Mouse (Mus musculus) liver, embryonic 12.5 days (tissue): ENCODE measurements around the gene Naaladl1. TPM values are rescaled to one million over a fixed set of nuclear protein-coding genes. Genes with fewer than 3 reads are reported as not detected.

ENCODE experiments used
- ATAC-seq: fragments of 200-750 bp; cut with Nextera tagmentation; 2 replicates; pipeline ENCODE4 v1.8.0; 2017; ENCODE audit warnings: moderate number of reproducible peaks, mild to moderate bottlenecking, moderate library complexity
- H3K27ac ChIP-seq: fragments of 300-500 bp; sonication (generic); 2 replicates; pipeline ENCODE4 v1.5.1; 2016; ENCODE audit warnings: mild to moderate bottlenecking
- H3K27me3 ChIP-seq: fragments of 300-500 bp; sonication (generic); replicated peaks from 2 replicates; pipeline ENCODE4 v1.6.1; 2016; ENCODE audit warnings: mild to moderate bottlenecking, moderate library complexity
- H3K36me3 ChIP-seq: fragments of 300-500 bp; sonication (generic); 2 replicates; pipeline ENCODE4 v1.6.1; 2016; ENCODE audit warnings: mild to moderate bottlenecking, moderate library complexity
- H3K4me1 ChIP-seq: fragments of 300-500 bp; sonication (generic); 2 replicates; pipeline ENCODE4 v1.6.1; 2016
- H3K4me2 ChIP-seq: fragments of 300-500 bp; sonication (generic); 2 replicates; pipeline ENCODE4 v1.6.1; 2016; ENCODE audit warnings: mild to moderate bottlenecking, moderate library complexity
- H3K4me3 ChIP-seq: fragments of 300-500 bp; sonication (generic); 2 replicates; pipeline ENCODE4 v1.5.1; 2016; ENCODE audit warnings: mild to moderate bottlenecking, moderate library complexity
- H3K9ac ChIP-seq: fragments of 300-500 bp; sonication (generic); 2 replicates; pipeline ENCODE4 v1.6.1; 2016; ENCODE audit warnings: mild to moderate bottlenecking, moderate library complexity
- H3K9me3 ChIP-seq: fragments of 300-500 bp; sonication (generic); replicated peaks from 2 replicates; pipeline ENCODE4 v1.6.1; 2016; ENCODE audit warnings: mild to moderate bottlenecking, moderate library complexity
- WGBS: fragments of 180-500 bp; shearing (Covaris S2); methylation state at CpG from one replicate; pipeline ENCODE4 v1.1.7; 2016; ENCODE audit not compliant: insufficient replicate concordance; 5-methylcytosine and 5-hydroxymethylcytosine counted together
- polyA plus RNA-seq: library from polyadenylated mRNA; unstranded; fragments of >200 nt; fragmentation: Nextera tagmentation; extraction: Ambion mirVana; gene quantifications from 2 replicates; pipeline ENCODE4 v1.2.1, GENCODE M21; 2016

Naaladl1 gene
- polyA plus RNA-seq, 1 experiment from 2014 or later, result 2.8 TPM

DNA sequence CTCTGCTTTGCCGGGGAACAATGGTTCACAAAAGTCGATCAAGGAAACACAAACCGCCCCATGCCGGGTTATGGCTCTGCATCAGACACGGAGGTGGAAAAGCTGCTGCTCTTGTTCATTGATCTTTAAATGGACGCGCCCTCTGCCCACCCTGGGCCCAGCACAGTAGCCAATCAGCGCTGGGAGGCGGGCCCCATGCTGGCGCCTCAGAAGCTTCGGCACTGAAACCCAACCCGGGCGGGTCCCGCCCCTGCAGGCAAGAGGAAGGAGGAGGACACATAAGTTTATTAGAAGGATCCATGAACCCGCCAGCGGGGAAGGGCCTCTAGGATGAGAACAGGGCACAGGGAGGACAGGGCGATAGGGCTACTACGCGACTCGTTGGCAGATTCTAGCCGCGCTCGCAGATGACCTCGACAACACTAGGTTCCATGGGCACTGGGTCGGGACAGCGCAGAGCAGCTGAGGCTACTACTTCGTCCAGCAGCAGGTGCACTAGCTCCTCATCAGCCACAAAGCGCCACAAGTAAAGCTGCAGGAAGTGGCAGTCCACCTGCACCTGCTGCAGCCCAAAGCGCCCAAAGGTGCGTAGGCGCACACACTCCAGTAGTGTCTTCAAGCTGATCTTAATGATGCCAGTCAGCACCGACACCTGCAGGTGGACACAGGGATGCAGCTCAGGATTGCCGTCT lies 37.7 kb upstream of the Naaladl1 start, which contains the start of gene Tm7sf2:
Gene Tm7sf2 (minus strand): TSS at position 650 of the 692 bp plus-strand sequence.
- H3K27me3 ChIP-seq, result no peaks in the 10 kb centered on the region
- peak within 1 kb of the TSS; percentile 77 for H3K27ac ChIP-seq
- 14% methylated on average over 33 of the region's 33 CpGs for WGBS
- H3K4me3 ChIP-seq, result peak within 1 kb of the TSS; percentile 60
- ATAC-seq, result peak; percentile 91
- H3K36me3 ChIP-seq, result peaks cover 46% of the 10 kb centered on the region
- H3K4me1 ChIP-seq, result peaks cover 42% of the 10 kb centered on the region
- peak within 1 kb of the TSS; percentile 95 for H3K4me2 ChIP-seq
- no peaks in the 10 kb centered on the region for H3K9me3 ChIP-seq
- peak within 1 kb of the TSS; percentile 70 for H3K9ac ChIP-seq

DNA sequence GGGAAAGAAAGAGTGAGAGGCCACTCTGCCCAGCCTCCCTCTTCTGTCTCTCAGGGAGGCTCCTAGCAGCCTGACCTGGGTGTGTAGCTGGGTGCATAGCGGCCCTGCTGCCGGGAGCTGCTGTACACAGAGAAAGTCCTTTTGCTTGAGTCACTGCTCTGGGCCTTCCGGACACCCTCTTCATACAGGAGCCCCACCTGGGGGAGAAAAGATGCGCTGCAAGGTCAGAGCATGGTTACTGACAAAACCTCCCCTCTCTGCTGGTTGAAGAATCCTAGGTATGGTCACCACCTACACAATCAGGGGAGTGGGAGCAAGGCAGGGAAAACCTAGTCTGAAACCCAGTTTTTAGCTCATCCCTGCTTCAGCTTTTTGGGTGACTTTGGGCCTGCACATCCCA lies 36.6 kb upstream of the Naaladl1 start:
- Histone ChIP-seq H3K36me3 (peaks cover 49% of the 10 kb centered on the region), H3K9ac (no peak overlapping the region), H3K4me3 (no peak overlapping the region), H3K4me2 (no peak overlapping the region), H3K27ac (0 out of 2 replicates have a peak overlapping the region, but pooled peaks have one; percentile 4), H3K9me3 (no peaks in the 10 kb centered on the region), H3K4me1 (peaks cover 32% of the 10 kb centered on the region), H3K27me3 (no peaks in the 10 kb centered on the region)
- ATAC-seq, result no peak
- WGBS, result 79% methylated on average over 4 of the region's 4 CpGs

DNA sequence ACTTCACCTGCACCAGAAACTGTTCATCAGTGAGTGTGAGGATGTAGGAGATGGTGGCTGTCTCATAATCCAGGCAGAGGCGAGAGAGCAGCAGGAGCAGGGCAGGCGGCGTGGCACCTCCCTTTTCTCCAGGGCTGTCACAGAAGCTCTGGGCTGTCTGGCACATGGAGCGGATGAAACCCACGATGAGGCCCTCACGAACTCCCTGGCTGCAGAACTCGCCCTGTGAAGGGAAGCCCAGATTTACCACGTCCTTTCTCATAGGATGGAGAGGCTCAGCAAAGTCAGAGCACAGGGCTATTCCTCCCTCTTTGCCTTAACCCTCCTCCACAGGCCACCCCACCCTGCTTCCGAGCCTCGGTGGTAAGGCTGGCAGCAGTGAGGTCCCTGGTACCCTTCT lies 35.7 kb upstream of the Naaladl1 start:
- no peak for ATAC-seq
- H3K36me3 ChIP-seq, result peaks cover 57% of the 10 kb centered on the region
- H3K27ac ChIP-seq, result no peak overlapping the region
- no peak overlapping the region for H3K4me3 ChIP-seq
- WGBS, result 85% methylated on average over 10 of the region's 10 CpGs
- peaks cover 32% of the 10 kb centered on the region for H3K4me1 ChIP-seq
- no peaks in the 10 kb centered on the region for H3K9me3 ChIP-seq
- H3K4me2 ChIP-seq, result no peak overlapping the region
- no peaks in the 10 kb centered on the region for H3K27me3 ChIP-seq
- no peak overlapping the region for H3K9ac ChIP-seq

DNA sequence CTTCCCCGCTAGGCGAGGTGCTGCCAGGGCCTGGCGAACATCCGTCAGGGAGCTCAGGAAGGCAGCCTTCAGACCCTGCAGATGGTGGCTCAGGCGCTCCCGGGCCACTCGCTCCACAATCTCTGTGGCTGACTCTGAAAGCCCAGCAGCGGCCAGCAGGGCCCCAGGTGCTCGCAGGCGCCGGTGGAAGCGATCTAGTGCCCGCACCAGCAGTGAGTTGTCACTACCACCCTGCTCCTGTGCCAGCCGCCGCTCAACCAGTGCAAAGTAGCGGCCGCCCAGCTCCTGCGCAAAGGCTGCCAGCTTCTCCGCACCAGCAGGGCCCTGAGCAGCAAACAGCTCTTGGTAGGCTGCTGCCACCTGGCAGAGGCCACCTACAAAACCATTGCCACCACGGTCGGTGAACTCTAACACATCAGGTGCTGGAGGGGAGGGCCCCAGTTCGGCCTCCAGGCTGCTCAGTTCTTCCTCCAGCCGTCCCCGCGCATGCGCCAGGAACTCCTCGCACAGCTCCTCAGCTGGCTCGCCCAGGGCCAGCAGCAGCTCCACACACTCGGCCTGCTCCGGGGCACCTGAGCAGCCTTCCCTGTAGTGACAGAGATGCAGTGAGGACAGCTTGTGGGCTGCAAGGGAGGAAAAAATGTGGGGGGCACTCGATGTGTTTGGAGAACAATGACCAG lies 34.9 kb upstream of the Naaladl1 start:
- peaks cover 38% of the 10 kb centered on the region for H3K4me1 ChIP-seq
- no peak overlapping the region for H3K27ac ChIP-seq
- H3K27me3 ChIP-seq, result no peaks in the 10 kb centered on the region
- H3K9ac ChIP-seq, result no peak overlapping the region
- no peak for ATAC-seq
- WGBS, result 86% methylated on average over 31 of the region's 31 CpGs
- H3K36me3 ChIP-seq, result peaks cover 64% of the 10 kb centered on the region
- no peak overlapping the region for H3K4me2 ChIP-seq
- no peak overlapping the region for H3K4me3 ChIP-seq
- no peaks in the 10 kb centered on the region for H3K9me3 ChIP-seq

- Histone ChIP-seq H3K4me2 (no peak overlapping the region), H3K4me3 (no peak overlapping the region), H3K27me3 (no peaks in the 10 kb centered on the region), H3K4me1 (peaks cover 38% of the 10 kb centered on the region), H3K9me3 (no peaks in the 10 kb centered on the region), H3K9ac (no peak overlapping the region), H3K27ac (no peak overlapping the region), H3K36me3 (peaks cover 64% of the 10 kb centered on the region)
- ATAC-seq, result no peak
- 86% methylated on average over 19 of the region's 19 CpGs for WGBS
Observed at GRCm38 (mm10) chr19:6071261-6071660, 34.3 kb upstream of the Naaladl1 start.

- Histone ChIP-seq H3K9ac (no peak overlapping the region), H3K36me3 (peaks cover 57% of the 10 kb centered on the region), H3K4me2 (no peak overlapping the region), H3K27me3 (no peaks in the 10 kb centered on the region), H3K9me3 (no peaks in the 10 kb centered on the region), H3K27ac (no peak overlapping the region), H3K4me3 (no peak overlapping the region), H3K4me1 (peaks cover 31% of the 10 kb centered on the region)
- WGBS, result 87% methylated on average over 5 of the region's 5 CpGs
- no peak for ATAC-seq
Observed at GRCm38 (mm10) chr19:6073889-6074288, 31.7 kb upstream of the Naaladl1 start.

DNA sequence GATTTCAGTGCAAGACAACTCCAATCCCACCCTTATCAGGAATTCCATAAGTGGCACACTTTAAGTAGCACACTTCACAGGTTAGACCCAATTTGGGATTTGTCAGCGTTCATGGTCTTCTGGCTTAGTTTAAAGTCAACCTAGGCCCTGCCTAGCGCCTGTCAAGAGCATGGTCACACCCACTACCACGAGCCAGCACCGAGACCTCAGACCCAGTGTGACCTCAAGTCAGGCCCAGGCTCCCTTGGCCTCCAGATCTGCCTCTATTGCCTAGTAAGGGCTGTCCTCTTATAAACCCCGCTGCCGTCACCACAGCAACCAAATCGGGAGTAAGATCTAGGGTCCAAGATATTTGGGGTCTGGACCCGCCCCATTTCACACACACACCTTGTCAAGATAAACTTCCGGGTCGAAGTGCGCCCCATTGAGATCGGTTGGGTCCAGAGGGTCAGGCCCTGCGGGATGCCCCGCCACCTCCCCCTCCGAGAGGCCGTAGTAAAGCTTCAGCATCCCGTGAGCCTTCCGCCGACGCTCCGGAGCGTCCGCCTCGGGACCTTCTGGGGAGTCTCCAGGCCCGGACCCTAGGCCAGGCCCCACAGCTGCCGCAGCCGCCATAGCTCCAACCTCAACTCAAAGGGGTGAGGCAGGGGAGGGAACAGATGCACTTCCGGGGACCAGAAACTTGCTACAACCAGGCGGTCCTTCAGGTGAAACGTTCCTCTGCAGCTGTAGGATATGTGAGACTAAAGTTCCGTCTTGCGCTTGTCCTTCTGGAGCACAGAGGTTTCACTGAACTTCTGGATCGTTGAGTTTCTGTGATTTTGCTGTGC lies 28.8 kb upstream of the Naaladl1 start, which contains the start of gene Vps51:
Gene Vps51 (minus strand): TSS at position 668 of the 830 bp plus-strand sequence.
- H3K4me1 ChIP-seq, result peaks cover 28% of the 10 kb centered on the region
- H3K27ac ChIP-seq, result peak within 1 kb of the TSS; percentile 80
- peak within 1 kb of the TSS; percentile 80 for H3K4me3 ChIP-seq
- peak within 1 kb of the TSS; percentile 72 for H3K9ac ChIP-seq
- peak; percentile 86 for ATAC-seq
- WGBS, result 1% methylated on average over 33 of the region's 33 CpGs
- H3K27me3 ChIP-seq, result no peaks in the 10 kb centered on the region
- H3K4me2 ChIP-seq, result peak within 1 kb of the TSS; percentile 83
- peaks cover 50% of the 10 kb centered on the region for H3K36me3 ChIP-seq
- H3K9me3 ChIP-seq, result no peaks in the 10 kb centered on the region

DNA sequence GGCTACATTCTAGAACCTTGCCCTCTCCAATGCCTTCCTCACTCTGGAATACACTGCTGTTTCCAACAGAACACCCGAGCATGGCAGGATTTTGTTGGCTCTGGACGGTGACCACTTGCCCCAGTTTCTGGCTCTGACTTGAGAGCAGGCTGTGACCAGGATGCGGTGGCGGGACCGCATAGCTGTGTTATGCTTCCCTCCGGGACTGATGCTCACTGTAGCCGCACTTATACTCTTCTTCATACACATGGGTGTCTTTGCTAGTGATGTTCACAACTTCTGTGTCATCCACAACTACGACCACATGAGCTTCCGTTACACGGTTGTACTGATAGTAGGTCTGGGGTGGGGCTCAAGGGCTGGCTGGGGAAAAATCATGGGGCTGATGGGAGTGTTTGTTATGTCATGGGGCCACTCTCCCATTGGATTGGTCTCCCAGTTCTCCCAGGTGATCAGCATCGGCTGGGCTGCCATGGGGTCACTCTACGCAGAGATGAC lies 25.6 kb upstream of the Naaladl1 start, which contains the start of gene Tmem262:
Gene Tmem262 (plus strand): TSS at position 51 of the 498 bp plus-strand sequence.
- Histone ChIP-seq H3K9me3 (no peaks in the 10 kb centered on the region), H3K4me2 (no peak within 1 kb of the TSS), H3K4me1 (peaks cover 45% of the 10 kb centered on the region), H3K36me3 (peaks cover 42% of the 10 kb centered on the region), H3K27me3 (no peaks in the 10 kb centered on the region), H3K9ac (no peak within 1 kb of the TSS), H3K27ac (no peak within 1 kb of the TSS), H3K4me3 (no peak within 1 kb of the TSS)
- ATAC-seq, result no peak
- WGBS, result 80% methylated on average over 12 of the region's 12 CpGs

DNA sequence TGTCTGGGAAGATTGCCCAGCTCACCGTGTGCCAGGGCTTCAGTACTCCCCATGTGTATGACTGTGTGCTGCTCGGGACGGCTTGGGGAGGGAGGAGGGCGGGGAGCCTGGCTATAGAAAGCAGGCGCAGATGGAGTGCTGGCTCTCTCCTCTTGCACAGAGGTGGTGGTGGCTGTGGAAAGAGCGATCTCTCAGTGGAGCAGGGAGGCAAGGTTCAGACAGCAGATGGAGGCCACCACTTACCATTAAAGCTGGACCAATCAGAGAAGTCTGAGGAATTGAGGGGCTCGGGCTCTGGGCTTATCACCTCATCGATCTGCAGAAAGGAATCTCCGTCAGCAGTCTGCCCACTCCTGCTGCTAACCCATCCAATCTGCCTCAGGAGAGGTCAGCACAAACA lies 23.4 kb upstream of the Naaladl1 start, which contains the start of gene Gm28374:
Gene Gm28374 (minus strand): TSS at position 101 of the 400 bp plus-strand sequence.
- H3K4me3 ChIP-seq, result no peak within 1 kb of the TSS
- H3K27me3 ChIP-seq, result no peaks in the 10 kb centered on the region
- H3K9me3 ChIP-seq, result no peaks in the 10 kb centered on the region
- H3K9ac ChIP-seq, result no peak within 1 kb of the TSS
- 83% methylated on average over 9 of the region's 9 CpGs for WGBS
- H3K36me3 ChIP-seq, result peaks cover 52% of the 10 kb centered on the region
- ATAC-seq, result no peak
- H3K27ac ChIP-seq, result no peak within 1 kb of the TSS
- H3K4me2 ChIP-seq, result no peak within 1 kb of the TSS
- peaks cover 43% of the 10 kb centered on the region for H3K4me1 ChIP-seq

DNA sequence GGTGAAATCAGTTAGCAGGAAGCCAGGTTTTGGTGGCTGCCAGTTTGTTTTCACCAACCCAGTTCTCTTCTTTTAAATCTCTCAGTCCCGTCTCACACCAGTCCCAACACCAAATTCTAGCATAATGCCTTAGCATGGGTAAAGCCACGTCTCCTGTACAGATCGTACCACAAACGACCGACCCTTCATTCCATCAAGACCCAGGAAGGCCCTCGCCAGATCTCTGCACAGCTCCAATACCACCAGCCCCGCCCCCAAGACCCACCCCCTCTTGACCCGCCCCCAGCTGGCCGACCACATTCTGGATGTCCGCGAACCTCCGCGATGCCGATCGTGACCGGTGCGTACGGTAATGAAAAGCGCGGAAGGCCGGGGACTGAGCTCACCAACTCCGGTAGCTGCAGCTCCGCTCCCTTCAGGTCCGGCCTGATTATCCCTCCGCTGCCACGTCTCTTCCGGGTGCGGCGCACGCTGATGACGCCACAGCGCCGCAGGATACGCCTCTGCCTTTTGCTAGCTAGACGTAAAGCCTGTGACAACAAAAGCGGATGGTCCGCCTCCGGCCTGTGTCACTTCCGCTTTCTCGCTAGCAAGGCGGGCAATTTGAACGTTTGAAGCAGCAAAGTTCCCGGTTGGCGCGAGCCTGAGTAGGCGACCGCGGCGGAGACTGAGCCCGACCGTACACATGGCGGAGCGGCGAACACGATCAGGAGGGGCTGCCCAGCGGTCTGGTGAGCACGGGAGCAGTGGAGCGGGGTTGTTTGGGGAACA lies 20.9 kb upstream of the Naaladl1 start, which contains the start of the genes Zfpl1 and Cdca5:
Gene Zfpl1 (minus strand): TSS at position 479 of the 771 bp plus-strand sequence.
Gene Cdca5 (plus strand): TSS at position 506 of the 771 bp plus-strand sequence.
- H3K36me3 ChIP-seq, result peaks cover 76% of the 10 kb centered on the region
- peak within 1 kb of the TSS; percentile 82 for H3K4me3 ChIP-seq
- peak; percentile 86 for ATAC-seq
- H3K9ac ChIP-seq, result peak within 1 kb of the TSS; percentile 86
- H3K9me3 ChIP-seq, result no peaks in the 10 kb centered on the region
- WGBS, result under 1% methylated on average over 58 of the region's 58 CpGs
- H3K27me3 ChIP-seq, result no peaks in the 10 kb centered on the region
- peaks cover 34% of the 10 kb centered on the region for H3K4me1 ChIP-seq
- H3K27ac ChIP-seq, result peak within 1 kb of the TSS; percentile 91
- H3K4me2 ChIP-seq, result peak within 1 kb of the TSS; percentile 89

DNA sequence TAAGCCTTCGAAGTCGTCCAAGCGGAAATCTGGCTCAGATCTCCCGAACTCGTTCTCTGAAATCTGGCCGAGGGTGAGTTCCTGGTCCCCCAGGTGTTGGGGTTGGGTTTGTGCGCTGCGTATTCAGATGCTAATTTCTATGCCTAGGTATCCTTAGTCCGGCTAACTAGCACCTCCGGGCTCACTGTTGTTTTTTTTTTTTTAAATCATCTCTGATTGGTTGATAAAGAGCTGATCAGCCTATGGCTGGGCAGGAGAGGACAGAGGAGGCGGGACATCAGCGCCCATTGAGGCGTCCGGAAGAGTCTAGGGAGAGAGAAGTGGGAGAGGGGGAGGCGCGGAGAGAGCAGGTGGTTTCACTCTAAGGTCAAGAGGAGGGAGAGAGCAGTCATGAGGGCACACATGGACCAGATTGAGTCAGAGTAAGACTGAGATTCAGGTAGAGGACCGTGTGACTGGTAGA lies 20.1 kb upstream of the Naaladl1 start:
- Histone ChIP-seq H3K27me3 (no peaks in the 10 kb centered on the region), H3K9ac (peak overlapping the region; percentile 86), H3K4me1 (peaks cover 34% of the 10 kb centered on the region), H3K4me2 (peak overlapping the region; percentile 89), H3K27ac (peak overlapping the region; percentile 91), H3K4me3 (peak overlapping the region; percentile 82), H3K36me3 (peaks cover 76% of the 10 kb centered on the region), H3K9me3 (no peaks in the 10 kb centered on the region)
- WGBS, result 0% methylated on average over 17 of the region's 17 CpGs
- peak; percentile 79 for ATAC-seq
